Mouse (Mus musculus): ENCODE results near the gene Gm10721. TPM values are rescaled to one million over a fixed set of nuclear protein-coding genes. Genes with fewer than 3 reads are reported as not detected.
"Not testable (repeated sequence)": the region's sequence is repeated elsewhere in the genome, so short reads cannot be mapped to it uniquely, and the experiment has no call there.

Gm10721 gene
- under 1 TPM in 1 of 2 experiments, not detected in 1; 0.85 TPM for total RNA-seq (2021)

- not testable (repeated sequence) for DNase-seq (ENCODE audit: extremely low spot score in 1 of 2, low spot score in 1 of 2)
Observed at GRCm38 (mm10) chr9:3012733-3013279, at the start of gene Gm10721. Gene Gm10721, plus strand, starts transcription at chr9:3013140.

GRCm38 (mm10) chr9:3000445-3000972, 12.4 kb upstream of the Gm10721 start, which contains the start of gene Gm10722:
Gene Gm10722, plus strand, starts transcription at chr9:3000922.
- DNase-seq (ENCODE audit: extremely low spot score in 1 of 2, low spot score in 1 of 2) = peak in 1 of 2 experiments; percentile 22

- DNase-seq (ENCODE audit: extremely low spot score in 1 of 2, low spot score in 1 of 2) = peak in 1 of 2 experiments; percentile 7
Observed at GRCm38 (mm10) chr9:3001006-3001405, 11.9 kb upstream of the Gm10721 start.

GRCm38 (mm10) chr9:3001948-3002659, 10.8 kb upstream of the Gm10721 start:
- peak; percentile 77 to 98 for DNase-seq (ENCODE audit: extremely low spot score in 1 of 2, low spot score in 1 of 2)

GRCm38 (mm10) chr9:3002794-3003396, 10.0 kb upstream of the Gm10721 start, which contains the start of gene Gm11168:
Gene Gm11168, plus strand, starts transcription at chr9:3003346.
- DNase-seq (ENCODE audit: extremely low spot score in 1 of 2, low spot score in 1 of 2) = not testable (repeated sequence)

- not testable (repeated sequence) for DNase-seq (ENCODE audit: extremely low spot score in 1 of 2, low spot score in 1 of 2)
Observed at GRCm38 (mm10) chr9:3006179-3006578, 6.8 kb upstream of the Gm10721 start.

- DNase-seq (ENCODE audit: extremely low spot score in 1 of 2, low spot score in 1 of 2) = peak; percentile 41 to 96
Observed at GRCm38 (mm10) chr9:3006636-3007035, 6.3 kb upstream of the Gm10721 start.

- not testable (repeated sequence) for DNase-seq (ENCODE audit: extremely low spot score in 1 of 2, low spot score in 1 of 2)
Observed at GRCm38 (mm10) chr9:3007272-3007671, 5.7 kb upstream of the Gm10721 start.

- not testable (repeated sequence) for DNase-seq (ENCODE audit: extremely low spot score in 1 of 2, low spot score in 1 of 2)
Observed at GRCm38 (mm10) chr9:3009331-3009730, 3.6 kb upstream of the Gm10721 start.

GRCm38 (mm10) chr9:3012054-3012621, 802 bp upstream of the Gm10721 start:
- DNase-seq (ENCODE audit: extremely low spot score in 1 of 2, low spot score in 1 of 2) = not testable (repeated sequence)

- DNase-seq (ENCODE audit: extremely low spot score in 1 of 2, low spot score in 1 of 2) = not testable (repeated sequence)
Observed at GRCm38 (mm10) chr9:3015354-3015753, 2.4 kb downstream of the Gm10721 start, which contains the start of gene Gm10720. Gene Gm10720, plus strand, starts transcription at chr9:3015654.

- not testable (repeated sequence) for DNase-seq (ENCODE audit: extremely low spot score in 1 of 2, low spot score in 1 of 2)
Observed at GRCm38 (mm10) chr9:3015896-3016295, 3.0 kb downstream of the Gm10721 start.

GRCm38 (mm10) chr9:3017108-3017507, 4.2 kb downstream of the Gm10721 start, which contains the start of gene Gm10719:
Gene Gm10719, plus strand, starts transcription at chr9:3017408.
- DNase-seq (ENCODE audit: extremely low spot score in 1 of 2, low spot score in 1 of 2) = not testable (repeated sequence)

- DNase-seq (ENCODE audit: extremely low spot score in 1 of 2, low spot score in 1 of 2) = peak; percentile 11 to 64
Observed at GRCm38 (mm10) chr9:3018944-3019343, 6.0 kb downstream of the Gm10721 start.

- DNase-seq (ENCODE audit: extremely low spot score in 1 of 2, low spot score in 1 of 2) = peak; percentile 18 to 25
Observed at GRCm38 (mm10) chr9:3019835-3020727, 7.1 kb downstream of the Gm10721 start.

- DNase-seq (ENCODE audit: extremely low spot score in 1 of 2, low spot score in 1 of 2) = peak; percentile 40 to 49
Observed at GRCm38 (mm10) chr9:3022316-3023008, 9.5 kb downstream of the Gm10721 start.

- peak in 1 of 2 experiments; percentile 4 for DNase-seq (ENCODE audit: extremely low spot score in 1 of 2, low spot score in 1 of 2)
Observed at GRCm38 (mm10) chr9:3023312-3023984, 10.5 kb downstream of the Gm10721 start, which contains the start of gene Gm10718. Gene Gm10718, plus strand, starts transcription at chr9:3023547.

GRCm38 (mm10) chr9:3023985-3024648, 11.2 kb downstream of the Gm10721 start:
- DNase-seq (ENCODE audit: extremely low spot score in 1 of 2, low spot score in 1 of 2) = peak; percentile 38 to 83

Data from layer of hippocampus, postnatal 25 days (tissue).